Mouse (Mus musculus) neural tube, embryonic 14.5 days (tissue): ENCODE results near the gene Akr1cl. TPM values are rescaled to one million over a fixed set of nuclear protein-coding genes. Genes with fewer than 3 reads are reported as not detected.

Experiments used
- ATAC-seq: fragments of 200-750 bp; cut with Nextera tagmentation; 2 replicates; pipeline ENCODE4 v1.8.0; 2017; ENCODE audit warnings: low read depth, mild to moderate bottlenecking, moderate TSS enrichment, moderate library complexity
- H3K27ac ChIP-seq: fragments of 300-500 bp; sonication (generic); 2 replicates; pipeline ENCODE4 v1.5.1; 2014; ENCODE audit warnings: low read depth, mild to moderate bottlenecking, control low read depth, low read length, moderate library complexity, mixed read lengths
- H3K27me3 ChIP-seq: fragments of 300-500 bp; sonication (generic); 2 replicates; pipeline ENCODE4 v1.6.1; 2014; ENCODE audit warnings: low read length; ENCODE audit not compliant: control insufficient read depth, insufficient read depth
- H3K36me3 ChIP-seq: fragments of 300-500 bp; sonication (generic); 2 replicates; pipeline ENCODE4 v1.6.1; 2014; ENCODE audit warnings: low read length, mixed read lengths; ENCODE audit not compliant: control insufficient read depth, insufficient read depth
- H3K4me1 ChIP-seq: fragments of 300-500 bp; sonication (generic); 2 replicates; pipeline ENCODE4 v1.6.1; 2014; ENCODE audit warnings: low read length; ENCODE audit not compliant: control insufficient read depth, insufficient read depth
- H3K4me2 ChIP-seq: fragments of 300-500 bp; sonication (generic); 2 replicates; pipeline ENCODE4 v1.6.1; 2014; ENCODE audit warnings: mild to moderate bottlenecking, low read depth, low read length, control low read depth
- H3K4me3 ChIP-seq: fragments of 300-500 bp; sonication (generic); 2 replicates; pipeline ENCODE4 v1.5.1; 2014; ENCODE audit warnings: low read depth, low read length, control low read depth, mixed read lengths
- H3K9ac ChIP-seq: fragments of 300-500 bp; sonication (generic); replicated peaks from 2 replicates; pipeline ENCODE4 v1.6.1; 2014; ENCODE audit warnings: low read depth, mild to moderate bottlenecking, control low read depth, low read length, mixed read lengths
- H3K9me3 ChIP-seq: fragments of 300-500 bp; sonication (generic); 2 replicates; pipeline ENCODE4 v1.6.1; 2016; ENCODE audit warnings: low read length; ENCODE audit not compliant: control insufficient read depth
- WGBS: fragments of 180-500 bp; shearing (Covaris S2); extraction: QIAGEN DNeasy Blood & Tissue Kit; methylation state at CpG from one replicate; pipeline ENCODE4 v1.1.7; 2014; 5-methylcytosine and 5-hydroxymethylcytosine counted together
- polyA plus RNA-seq: library from polyadenylated mRNA; unstranded; fragments of >200 nt; fragmentation: Nextera tagmentation; extraction: Ambion mirVana; gene quantifications from 2 replicates; pipeline ENCODE4 v1.2.1, GENCODE M21; 2014

Akr1cl gene
- polyA plus RNA-seq, 1 experiment from 2014 or later, result not detected

GRCm38 (mm10) chr1:65028206-65028605 is 4.4 kb downstream of the Akr1cl start:
- 80% methylated on average over 9 of the region's 9 CpGs for WGBS
- H3K36me3 ChIP-seq, result no peaks in the 10 kb centered on the region
- no peaks in the 10 kb centered on the region for H3K27me3 ChIP-seq
- H3K4me2 ChIP-seq, result no peak overlapping the region
- no peaks in the 10 kb centered on the region for H3K4me1 ChIP-seq
- no peak for ATAC-seq
- no peak overlapping the region for H3K4me3 ChIP-seq
- H3K9ac ChIP-seq, result no peak overlapping the region
- no peak overlapping the region for H3K27ac ChIP-seq
- H3K9me3 ChIP-seq, result no peaks in the 10 kb centered on the region

- Histone ChIP-seq H3K9ac (no peak overlapping the region), H3K27ac (no peak overlapping the region), H3K4me3 (no peak overlapping the region), H3K4me2 (no peak overlapping the region), H3K4me1 (no peaks in the 10 kb centered on the region), H3K9me3 (no peaks in the 10 kb centered on the region), H3K36me3 (no peaks in the 10 kb centered on the region), H3K27me3 (no peaks in the 10 kb centered on the region)
- whole genome bisulfite sequencing, result 88% methylated on average over 4 of the region's 4 CpGs
- ATAC-seq, result no peak
These were observed 19.8 kb downstream of the Akr1cl start for GRCm38 (mm10) chr1:65012726-65013125.

- H3K9ac ChIP-seq, result no peak overlapping the region
- H3K27me3 ChIP-seq, result no peaks in the 10 kb centered on the region
- H3K4me3 ChIP-seq, result no peak overlapping the region
- no peaks in the 10 kb centered on the region for H3K4me1 ChIP-seq
- no peak overlapping the region for H3K27ac ChIP-seq
- WGBS, result 16% methylated on average over 9 of the region's 9 CpGs
- H3K4me2 ChIP-seq, result no peak overlapping the region
- ATAC-seq, result peak; percentile 87
- H3K9me3 ChIP-seq, result no peaks in the 10 kb centered on the region
- no peaks in the 10 kb centered on the region for H3K36me3 ChIP-seq
These were observed 22.4 kb downstream of the Akr1cl start for GRCm38 (mm10) chr1:65010153-65010552.

GRCm38 (mm10) chr1:65005575-65005974 is 27.0 kb downstream of the Akr1cl start:
- ATAC-seq, result no peak
- Histone ChIP-seq H3K27me3 (no peaks in the 10 kb centered on the region), H3K36me3 (no peaks in the 10 kb centered on the region), H3K4me2 (no peak overlapping the region), H3K9ac (no peak overlapping the region), H3K4me3 (no peak overlapping the region), H3K27ac (no peak overlapping the region), H3K4me1 (no peaks in the 10 kb centered on the region), H3K9me3 (no peaks in the 10 kb centered on the region)
- 86% methylated on average over 6 of the region's 6 CpGs for WGBS

- H3K4me2 ChIP-seq, result no peak overlapping the region
- H3K9me3 ChIP-seq, result no peaks in the 10 kb centered on the region
- H3K9ac ChIP-seq, result no peak overlapping the region
- WGBS, result 90% methylated on average over 4 of the region's 4 CpGs
- ATAC-seq, result no peak
- no peaks in the 10 kb centered on the region for H3K36me3 ChIP-seq
- H3K4me1 ChIP-seq, result no peaks in the 10 kb centered on the region
- H3K27me3 ChIP-seq, result no peaks in the 10 kb centered on the region
- no peak overlapping the region for H3K27ac ChIP-seq
- H3K4me3 ChIP-seq, result no peak overlapping the region
These were observed 28.0 kb downstream of the Akr1cl start for GRCm38 (mm10) chr1:65004526-65004925.

GRCm38 (mm10) chr1:64993206-64993605 is 39.4 kb downstream of the Akr1cl start:
- no peak for ATAC-seq

GRCm38 (mm10) chr1:64988176-64988575 is 44.4 kb downstream of the Akr1cl start:
- H3K27me3 ChIP-seq, result no peaks in the 10 kb centered on the region
- H3K4me1 ChIP-seq, result no peaks in the 10 kb centered on the region
- no peaks in the 10 kb centered on the region for H3K36me3 ChIP-seq
- no peak overlapping the region for H3K27ac ChIP-seq
- no peak overlapping the region for H3K4me2 ChIP-seq
- ATAC-seq, result no peak
- no peak overlapping the region for H3K9ac ChIP-seq
- no peak overlapping the region for H3K4me3 ChIP-seq
- H3K9me3 ChIP-seq, result no peaks in the 10 kb centered on the region

More at GRCm38 (mm10) chr1:64993206-64993605, 39.4 kb downstream of the Akr1cl start:
- Histone ChIP-seq H3K4me3 (no peak overlapping the region), H3K27ac (no peak overlapping the region), H3K4me1 (no peaks in the 10 kb centered on the region), H3K4me2 (no peak overlapping the region), H3K9ac (no peak overlapping the region), H3K27me3 (no peaks in the 10 kb centered on the region), H3K36me3 (no peaks in the 10 kb centered on the region), H3K9me3 (no peaks in the 10 kb centered on the region)
- WGBS, result 86% methylated on average over 4 of the region's 4 CpGs

- Histone ChIP-seq H3K4me2 (no peak overlapping the region), H3K27ac (no peak overlapping the region), H3K36me3 (no peaks in the 10 kb centered on the region), H3K27me3 (no peaks in the 10 kb centered on the region), H3K9ac (no peak overlapping the region), H3K4me3 (no peak overlapping the region), H3K4me1 (no peaks in the 10 kb centered on the region), H3K9me3 (no peaks in the 10 kb centered on the region)
- 48% methylated on average over 7 of the region's 7 CpGs for WGBS
- ATAC-seq, result no peak
These were observed 46.4 kb downstream of the Akr1cl start for GRCm38 (mm10) chr1:64986120-64986519.

GRCm38 (mm10) chr1:64983247-64983646 is 49.3 kb downstream of the Akr1cl start:
- no peaks in the 10 kb centered on the region for H3K9me3 ChIP-seq
- no peak overlapping the region for H3K4me2 ChIP-seq
- ATAC-seq, result no peak
- no peaks in the 10 kb centered on the region for H3K4me1 ChIP-seq
- no peaks in the 10 kb centered on the region for H3K27me3 ChIP-seq
- WGBS, result 74% methylated on average over 3 of the region's 3 CpGs
- H3K9ac ChIP-seq, result no peak overlapping the region
- H3K36me3 ChIP-seq, result no peaks in the 10 kb centered on the region
- no peak overlapping the region for H3K4me3 ChIP-seq
- no peak overlapping the region for H3K27ac ChIP-seq
